Mouse (Mus musculus) urinary bladder, postnatal 25 days (tissue): Measurements from ENCODE around the gene Ccdc86.
A peak's percentile ranks its signal among the peaks of the same experiment; 100 is the strongest.

Experiments
- DNase-seq: peaks from one replicate; pipeline ENCODE4 v3.0.0; 2022; ENCODE audit warnings: low spot score

The Ccdc86 gene

DNA sequence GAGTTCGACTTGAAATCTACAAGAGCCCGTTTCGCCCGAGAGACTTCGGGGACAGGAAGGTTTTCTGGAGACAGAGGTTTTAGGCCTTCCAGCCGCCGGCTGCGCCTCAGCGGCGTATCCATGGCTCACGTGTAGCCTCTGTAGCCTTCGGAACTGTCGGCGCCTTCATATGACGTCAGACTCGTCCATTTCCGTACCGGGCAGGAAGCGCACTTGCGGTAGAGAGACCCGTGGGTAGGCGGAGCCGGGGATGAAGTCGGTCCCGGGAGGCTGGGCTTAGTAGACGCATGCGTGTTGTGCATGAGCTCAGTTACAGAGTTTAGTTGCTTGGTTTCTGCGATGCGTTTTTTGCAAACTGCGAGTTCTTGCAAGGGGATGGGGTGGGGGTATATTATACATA, at the start of gene Ccdc86:
Gene Ccdc86, minus strand, starts transcription at position 155 of the 400 bp plus-strand sequence.
- peak; percentile 91 for DNase-seq

DNA sequence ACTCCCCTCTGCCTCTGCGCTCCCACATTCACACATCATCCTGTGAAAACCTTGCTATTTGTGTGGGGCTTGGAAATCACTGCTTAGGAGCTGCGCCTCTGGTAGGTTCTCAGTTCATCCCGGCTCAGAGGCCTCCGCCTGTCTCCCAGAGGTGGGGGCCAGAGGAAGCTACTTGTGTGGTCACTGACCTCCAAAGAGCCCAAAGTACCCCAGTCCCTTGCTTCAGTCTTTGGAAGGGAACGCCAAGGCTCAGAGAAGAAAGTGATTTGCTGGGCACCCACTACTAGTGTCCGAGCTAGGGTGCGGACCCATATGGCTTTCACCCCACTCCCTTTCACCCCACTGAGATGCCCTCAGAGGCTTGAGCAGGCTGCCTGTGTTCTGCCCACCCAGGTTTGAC, 44.1 kb upstream of the Ccdc86 start, which contains the start of gene Ms4a15:
Gene Ms4a15, minus strand, starts transcription at position 101 of the 400 bp plus-strand sequence.
- no peak for DNase-seq

DNA sequence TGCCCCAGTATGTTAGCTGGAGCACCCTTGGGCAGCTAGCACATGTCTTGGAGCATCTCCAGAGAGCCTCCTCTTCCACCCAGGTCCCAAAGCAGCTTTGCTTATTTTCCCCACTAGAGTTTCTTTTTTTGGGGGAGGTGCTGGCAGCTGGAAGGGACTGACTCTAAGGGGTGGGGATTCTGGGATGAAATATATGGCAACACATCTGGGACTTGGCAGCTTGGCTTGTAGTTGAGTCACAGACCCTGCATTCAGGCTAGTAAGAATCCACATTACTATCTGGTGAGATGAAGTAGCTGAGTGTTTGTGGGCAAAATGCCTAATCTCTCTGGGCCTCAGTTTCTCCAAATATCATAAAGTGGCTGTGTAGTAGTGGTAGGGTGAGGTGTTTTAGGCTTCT, 42.8 kb upstream of the Ccdc86 start:
- no peak for DNase-seq

DNA sequence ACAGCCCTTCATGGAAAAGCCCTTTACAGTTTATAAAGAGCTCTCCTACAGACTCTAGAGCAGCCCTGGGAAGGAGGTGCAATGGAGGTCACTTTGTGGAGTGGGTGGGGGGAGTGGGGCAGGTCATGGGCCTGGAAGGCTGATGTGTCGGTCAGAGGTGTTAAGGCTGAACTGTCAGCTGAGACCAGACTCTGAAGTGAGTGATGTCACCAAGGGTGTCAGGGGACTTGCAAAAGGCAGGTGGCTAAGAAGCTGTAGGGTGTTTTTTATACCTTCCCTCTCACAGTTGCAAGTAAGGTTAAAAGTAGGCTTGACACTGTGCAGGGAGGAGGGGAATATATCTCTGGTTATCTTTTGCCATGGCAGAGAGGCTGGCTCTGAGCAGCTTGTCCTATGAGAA, 41.7 kb upstream of the Ccdc86 start:
- no peak for DNase-seq

DNA sequence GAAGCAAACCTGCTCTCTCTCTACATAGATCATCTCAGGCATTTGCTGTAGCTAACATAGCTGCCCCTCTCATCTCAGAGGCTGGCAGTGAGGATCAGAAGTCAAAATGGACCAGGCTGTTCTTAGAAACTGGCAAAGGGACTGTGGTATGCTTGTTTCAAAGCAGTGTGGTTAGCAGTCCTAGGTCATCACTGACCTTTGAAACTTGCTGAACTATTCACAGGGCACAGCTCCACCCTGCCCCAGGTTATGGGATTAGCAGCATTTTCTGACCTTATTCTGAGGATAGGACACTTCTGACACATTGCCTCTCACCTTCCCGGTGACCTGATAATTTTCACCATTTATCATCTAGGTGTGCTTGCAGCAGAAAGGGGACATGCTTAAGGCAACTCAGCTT, 39.5 kb upstream of the Ccdc86 start:
- no peak for DNase-seq

DNA sequence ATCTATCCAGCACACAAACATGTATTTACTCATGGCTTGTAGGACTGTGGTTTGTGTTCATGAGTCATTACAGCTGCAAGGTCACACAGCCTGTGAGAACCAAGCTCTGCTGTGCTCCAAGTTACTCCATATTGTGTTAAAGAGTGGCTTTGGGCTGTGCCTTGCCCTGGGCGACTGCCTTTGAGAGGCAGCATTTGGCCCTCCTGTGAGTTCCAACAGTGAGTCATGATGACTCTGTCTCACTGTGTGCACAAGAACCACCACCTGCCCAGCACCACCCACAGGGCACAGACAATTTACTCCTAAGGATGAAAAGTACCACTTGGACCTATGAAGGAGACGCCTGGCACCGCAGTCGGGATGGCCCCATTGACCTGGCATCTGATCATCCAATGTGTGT, 36.8 kb upstream of the Ccdc86 start:
- no peak for DNase-seq

DNA sequence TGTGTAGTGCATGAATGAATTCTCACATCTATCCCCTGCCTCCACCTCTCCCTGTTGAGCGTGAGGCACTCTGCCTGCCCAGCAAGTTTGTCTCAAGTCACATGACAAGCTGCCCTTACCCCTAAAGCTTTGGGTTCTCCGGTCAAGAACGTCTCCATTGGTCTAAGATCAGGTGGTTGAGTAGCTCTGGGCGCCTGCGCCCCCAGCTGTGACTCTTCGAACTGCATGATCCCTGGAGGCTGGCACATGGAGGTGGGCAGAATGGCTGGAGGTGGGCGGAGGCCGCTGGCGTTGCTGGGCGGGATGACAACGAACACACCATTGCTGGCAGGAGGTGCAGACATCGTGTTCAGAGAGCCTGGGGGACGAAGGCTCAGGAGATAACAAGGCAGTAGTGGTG, 35.5 kb upstream of the Ccdc86 start:
- no peak for DNase-seq

DNA sequence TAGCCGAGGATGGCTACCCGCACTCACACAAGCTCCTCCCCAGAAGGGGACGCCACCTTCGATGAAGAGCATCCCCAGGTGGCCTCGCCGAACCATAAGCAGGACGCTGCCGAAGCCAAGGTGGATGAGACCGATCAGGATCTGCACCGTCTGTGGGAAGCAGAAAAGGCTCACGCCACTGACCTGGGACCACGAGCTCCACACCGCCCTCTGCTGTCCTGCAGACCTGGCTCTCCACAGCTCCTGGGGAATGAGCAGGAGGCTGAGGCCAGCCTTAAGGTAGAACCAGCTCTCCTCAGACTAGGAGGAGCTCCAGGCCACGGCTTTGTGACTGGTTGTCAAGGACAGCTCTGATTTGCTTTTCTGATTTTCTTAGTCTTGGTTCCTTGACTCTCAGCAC, 34.1 kb upstream of the Ccdc86 start:
- DNase-seq = peak; percentile 49

DNA sequence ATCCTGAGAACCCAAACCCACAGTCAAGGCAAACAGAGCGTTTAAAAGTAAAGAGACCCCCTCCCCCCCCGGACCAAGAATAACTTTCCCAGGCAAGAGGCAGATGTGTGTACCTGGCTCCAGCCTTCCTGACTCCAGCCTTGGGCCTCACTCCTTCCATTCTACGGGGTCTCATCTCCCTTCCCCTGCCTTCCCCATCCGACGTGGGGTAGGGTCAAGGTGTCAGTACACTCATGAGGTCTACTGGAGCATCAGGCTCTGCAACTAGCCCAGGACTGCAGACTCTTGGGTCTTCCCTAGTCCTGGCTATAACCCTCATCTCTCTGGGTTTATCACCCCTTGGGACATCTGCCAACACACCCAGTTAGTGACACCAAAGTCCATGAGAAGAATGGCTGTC, 31.1 kb upstream of the Ccdc86 start:
- no peak for DNase-seq

DNA sequence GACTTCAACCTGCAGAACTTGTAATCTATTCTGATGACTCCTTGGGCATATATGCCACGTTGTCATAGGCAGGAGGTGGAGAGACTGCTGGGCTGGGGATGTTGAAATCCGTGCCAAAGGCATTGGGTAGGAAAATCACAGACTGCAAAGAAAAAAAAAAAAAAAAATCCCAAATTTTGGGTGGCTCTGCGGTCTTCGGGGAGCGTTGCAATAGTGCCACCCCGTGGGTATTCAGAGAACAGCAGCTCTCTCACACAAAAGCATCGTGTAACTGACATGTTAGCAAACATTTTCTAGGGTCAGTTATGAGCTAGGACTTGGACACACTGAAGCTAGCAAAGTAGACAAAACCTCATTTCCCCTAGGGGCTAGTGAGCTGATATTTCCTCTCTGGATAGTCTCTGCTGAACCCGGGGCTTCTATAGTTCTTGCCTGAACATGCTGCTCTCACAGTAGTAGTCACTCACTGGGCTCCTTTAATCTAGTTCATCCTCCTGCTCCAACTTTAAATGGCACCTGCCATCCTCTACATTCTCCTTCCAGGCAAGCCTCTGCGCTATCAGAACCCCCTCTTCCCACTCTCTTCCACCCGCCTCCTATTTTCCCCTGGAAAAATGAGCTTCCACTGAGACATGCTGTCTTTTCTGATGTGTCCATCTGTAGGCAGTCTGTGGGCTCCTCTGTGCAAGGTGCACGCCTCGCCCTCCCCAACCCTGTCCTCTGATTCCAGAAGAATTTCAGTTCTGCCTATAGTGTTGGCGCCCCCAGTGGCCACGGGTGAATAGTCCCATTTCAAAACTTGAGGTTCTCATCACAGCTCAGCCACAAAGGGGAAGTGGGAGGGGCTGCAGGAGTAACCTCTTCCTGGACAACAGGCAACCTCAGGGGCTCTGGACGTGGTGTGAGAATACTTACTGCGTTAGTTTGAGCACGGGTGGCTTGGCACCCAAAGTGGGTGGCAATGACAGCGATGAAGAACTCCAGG, 30.4 kb upstream of the Ccdc86 start:
- peak; percentile 72 for DNase-seq

DNA sequence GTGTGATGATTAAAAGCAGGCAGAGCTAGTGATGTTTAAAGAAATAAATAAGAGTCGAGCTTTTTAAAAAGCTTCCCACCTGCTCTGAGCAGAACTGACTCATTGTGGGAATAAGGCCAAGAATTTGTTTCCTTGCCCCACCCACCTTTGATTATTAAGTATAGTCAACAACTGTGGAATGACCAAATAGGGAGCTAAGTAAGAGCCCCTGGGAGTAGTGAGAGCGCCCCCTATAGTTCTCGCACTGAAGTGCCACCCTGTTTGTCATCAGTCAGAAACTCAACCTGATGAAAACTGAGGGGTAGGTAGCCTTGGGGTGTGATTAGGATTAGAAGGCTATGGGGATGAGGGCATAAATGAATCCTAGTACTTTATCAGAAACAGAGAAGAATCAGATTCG, 27.3 kb upstream of the Ccdc86 start:
- peak; percentile 53 for DNase-seq

DNA sequence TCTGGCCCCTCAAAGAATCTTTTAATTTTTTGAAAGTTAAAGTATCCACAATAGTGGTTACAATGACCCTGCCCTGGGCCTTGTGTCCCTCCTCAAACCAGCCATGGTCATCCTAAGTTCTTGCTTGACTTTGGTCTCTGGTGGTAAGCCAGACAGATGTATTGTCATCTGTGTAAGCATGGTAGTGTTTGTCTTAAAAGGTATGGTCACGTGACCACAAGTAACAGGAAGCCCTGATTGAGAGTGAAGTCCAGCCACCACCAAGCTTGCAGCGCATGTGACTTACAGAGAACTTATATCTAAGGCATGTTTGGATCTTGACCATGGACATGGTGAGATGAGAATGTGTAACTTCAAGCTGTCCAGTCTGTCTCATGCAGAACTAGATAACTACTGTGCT, 26.1 kb upstream of the Ccdc86 start:
- no peak for DNase-seq

DNA sequence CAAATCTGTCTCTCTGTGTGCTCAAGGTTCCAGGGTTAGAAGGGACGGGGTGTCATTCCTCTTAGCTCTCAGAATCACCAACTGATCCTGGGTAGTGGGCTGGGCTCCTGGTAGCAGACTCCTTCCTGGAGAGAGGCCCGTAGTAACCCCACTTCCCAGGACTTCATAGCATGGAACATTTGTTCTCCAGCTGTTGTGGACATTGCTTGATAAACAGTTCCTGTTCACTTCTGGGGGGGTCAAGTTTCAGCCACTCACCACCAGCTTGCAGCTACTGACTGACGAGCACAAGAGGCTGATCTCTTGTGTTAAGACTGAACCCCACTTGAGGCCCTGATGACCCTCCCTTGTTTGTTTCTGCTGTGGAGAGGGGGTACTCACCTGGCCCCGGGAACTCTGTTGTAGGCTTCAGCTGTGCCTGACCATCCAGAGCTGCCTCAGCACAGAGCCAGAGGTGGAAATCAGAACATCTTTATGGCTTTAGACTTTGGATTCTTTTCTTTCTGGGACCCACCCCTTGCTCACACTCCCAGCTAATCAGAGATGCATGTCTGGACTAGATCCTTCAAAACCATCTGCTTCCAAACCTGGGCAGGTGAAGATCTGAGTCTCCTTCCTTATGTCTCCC, 25.3 kb upstream of the Ccdc86 start, which contains the start of gene Ms4a10:
Gene Ms4a10, minus strand, starts transcription at position 433 of the 628 bp plus-strand sequence.
- no peak for DNase-seq

DNA sequence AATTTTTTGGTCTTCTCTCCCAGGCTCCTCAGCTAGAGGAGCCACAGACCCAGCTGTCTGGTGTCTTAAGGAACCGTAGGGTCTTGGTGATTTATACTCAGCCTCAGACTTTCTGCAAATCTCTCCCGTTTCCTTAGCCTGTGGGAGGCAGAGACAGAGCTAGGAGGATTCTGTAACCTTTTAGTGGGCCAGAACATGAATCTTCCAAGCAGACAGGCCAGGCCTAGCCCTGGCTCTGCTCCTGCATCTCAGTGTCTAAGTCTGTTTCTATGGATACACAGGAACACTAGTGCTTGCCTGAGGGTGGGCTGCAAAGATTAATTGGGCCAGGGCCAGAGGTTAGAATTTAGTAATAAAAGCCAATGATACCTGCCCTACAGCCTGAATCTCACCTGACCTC, 24.1 kb upstream of the Ccdc86 start:
- DNase-seq = no peak

DNA sequence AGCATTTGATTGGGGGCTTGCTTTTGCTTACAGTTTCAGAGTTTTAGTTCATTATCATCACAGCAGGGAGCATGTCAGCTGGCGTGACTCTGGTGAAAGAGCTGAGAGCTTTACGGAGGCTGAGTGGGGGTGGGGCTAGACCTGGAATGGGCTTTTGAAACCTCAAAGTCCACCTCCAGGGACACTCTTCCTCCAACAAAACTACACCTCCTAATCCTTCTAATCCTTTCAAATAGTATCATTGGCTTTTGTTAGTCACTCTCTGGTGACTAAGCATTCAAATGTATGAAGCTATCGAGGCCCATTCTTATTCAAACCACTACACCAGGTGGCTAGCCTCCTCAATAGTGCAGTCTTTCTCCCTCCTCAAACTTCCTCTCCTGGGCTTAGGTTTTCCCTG, 23.6 kb upstream of the Ccdc86 start:
- no peak for DNase-seq

DNA sequence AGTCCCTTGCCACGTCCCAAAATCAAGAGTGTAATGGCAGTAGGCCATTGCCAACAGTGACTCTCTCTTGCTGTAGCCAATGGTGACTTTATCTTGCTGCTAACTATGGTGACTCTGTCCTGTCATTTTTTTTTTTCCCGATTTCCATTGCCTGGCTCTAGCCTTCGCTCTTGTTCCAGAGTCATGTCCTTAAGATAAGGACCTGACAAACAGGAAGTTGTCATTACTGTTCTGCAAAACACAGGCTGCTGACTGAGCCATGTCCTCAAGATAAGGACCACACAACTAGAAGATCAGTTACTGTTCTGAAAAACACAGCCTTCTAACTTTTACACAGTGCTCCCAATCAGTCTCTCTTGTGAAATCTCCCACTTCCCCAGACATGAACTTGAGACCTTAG, 21.4 kb upstream of the Ccdc86 start:
- no peak for DNase-seq

DNA sequence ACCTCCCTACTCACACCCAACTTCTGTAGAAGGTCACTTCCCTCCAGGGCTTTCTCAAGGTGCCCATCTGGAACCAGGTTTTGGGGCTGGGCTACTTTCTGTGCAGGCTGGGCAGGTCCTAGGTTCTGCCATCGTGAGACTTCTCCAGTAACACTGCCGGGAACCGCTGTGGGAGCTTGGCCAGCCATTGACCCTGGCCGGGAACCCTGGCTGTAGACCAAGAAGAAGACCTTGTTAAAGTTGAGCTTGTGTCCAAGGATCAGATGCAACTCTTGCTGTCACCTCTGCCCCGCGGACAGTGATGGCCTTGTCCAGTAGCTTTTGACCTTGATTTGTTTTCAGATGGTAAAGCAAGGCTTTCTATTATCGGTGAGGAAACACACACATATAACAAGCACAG, 19.5 kb upstream of the Ccdc86 start:
- DNase-seq = no peak

DNA sequence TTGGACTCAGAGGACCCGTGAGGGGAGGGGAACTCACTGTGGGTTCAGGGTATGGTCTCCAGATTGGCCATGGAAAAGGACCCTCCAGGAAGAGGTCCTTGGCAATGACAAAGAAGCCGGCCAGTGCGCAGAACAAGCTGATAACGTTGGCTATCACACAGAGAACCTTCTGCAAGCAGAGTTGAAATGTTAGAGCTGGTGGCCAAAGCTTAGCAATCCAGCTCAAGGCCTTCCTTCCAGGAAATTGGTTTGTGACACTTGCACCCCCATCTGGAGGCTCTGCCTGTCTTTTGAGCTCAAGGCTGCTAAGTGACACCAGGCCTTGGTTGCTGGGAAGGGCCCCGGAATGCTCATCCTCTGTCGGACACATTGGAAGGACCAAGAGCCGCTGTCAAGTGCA, 16.7 kb upstream of the Ccdc86 start:
- no peak for DNase-seq

DNA sequence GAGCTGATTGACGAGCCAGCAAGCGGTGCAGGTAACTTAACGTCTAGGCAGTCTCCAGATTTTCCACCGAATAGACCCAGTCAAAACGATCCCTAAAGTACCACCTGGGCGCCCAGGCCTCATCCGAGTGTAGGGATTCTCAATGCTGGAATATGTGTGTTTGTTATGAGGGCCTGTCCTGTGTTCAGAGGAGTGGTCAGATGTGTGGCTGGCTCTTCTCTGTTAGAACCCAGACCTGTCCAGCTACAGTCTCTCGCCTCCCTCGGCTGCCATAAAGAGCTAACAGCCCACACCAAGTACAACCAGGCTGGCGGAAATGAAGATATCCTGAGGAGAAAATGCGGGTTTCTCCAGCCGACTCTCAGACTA, 10.9 kb upstream of the Ccdc86 start:
- DNase-seq = no peak

DNA sequence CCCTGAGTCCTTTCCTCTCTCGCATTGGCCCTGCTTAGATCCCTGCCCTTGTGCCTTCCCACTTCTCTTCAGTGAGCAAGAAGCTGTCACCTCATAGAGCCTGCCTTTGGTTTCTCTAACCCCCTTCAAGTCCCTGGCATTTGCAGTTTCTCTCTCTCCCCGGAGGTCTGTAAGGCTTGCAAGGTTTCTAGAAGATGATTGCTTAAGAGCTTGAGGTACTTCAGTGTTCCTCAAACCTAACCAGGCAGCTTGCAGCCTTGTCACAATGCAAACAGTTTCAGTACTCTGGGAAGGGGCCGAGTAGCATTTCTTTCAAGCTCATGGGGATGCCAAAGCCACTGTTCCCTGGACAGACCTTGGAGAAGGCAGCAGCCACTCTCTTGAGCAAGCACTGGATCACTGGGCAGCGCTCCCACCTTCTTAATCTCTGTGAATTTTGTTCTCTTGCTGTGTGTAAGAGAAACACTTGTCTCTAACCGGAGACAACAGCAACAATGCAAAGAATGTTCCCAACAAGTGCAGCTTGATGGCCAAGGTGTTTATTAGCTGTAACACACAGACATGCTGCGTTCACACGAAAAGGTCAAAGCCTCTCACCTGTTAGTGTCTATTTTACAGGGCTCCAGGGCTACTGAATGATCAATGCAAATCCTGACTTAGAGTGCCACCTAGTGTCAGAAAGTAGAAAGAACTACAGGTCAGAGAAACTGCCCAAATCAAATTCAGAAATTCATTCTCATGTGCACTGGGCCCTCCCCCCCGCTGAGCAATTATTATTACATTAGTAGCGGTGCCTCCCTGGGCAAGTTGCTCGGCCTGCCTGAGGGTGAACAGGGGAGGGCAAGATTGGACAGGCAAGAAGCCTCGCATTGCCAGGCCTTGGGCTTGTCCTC, 10.3 kb upstream of the Ccdc86 start:
- peak; percentile 44 for DNase-seq

DNA sequence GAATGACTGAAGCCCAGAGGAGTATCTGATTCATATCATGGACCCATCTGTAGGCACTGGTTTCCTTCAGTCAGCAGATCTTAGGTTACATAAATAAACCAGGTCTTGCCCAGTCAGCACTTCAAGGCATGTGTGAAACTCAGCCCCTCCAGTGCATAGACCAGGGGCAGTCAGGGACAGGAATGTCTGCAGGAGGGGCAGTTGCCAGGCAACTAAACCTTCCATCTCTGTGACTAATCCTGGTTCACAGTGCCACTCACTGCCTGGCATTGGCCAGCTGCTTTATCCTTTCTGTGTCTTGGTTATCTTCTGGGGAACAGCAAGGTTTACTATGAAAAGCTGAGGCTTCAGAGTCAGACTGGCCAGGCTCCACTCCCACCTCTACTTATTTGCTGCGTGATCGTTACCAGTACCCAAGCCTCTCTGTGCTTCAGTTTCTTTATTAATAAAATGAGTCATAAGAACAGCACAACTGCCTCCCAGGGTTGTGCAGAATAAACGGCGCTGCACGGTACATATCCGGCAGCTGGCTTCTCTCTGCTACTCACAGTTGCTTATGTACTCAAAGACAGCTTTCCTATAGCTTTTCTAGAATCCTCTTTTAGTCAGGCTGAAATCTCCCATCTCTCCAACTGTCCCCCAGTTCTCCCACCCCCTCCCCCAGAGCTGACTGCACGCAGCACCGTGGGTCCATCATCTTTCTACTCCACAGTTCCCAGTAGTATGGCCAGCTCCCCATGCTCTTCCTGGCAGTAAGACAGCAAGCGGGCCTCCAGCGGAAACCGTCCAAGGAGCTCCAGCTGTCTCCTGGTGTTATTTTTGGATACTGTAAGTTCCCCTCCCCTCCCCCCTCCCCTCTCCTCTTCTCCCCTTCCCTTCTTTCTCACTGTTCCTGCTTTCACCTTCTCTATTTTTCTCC, 3.2 kb upstream of the Ccdc86 start:
- no peak for DNase-seq
